8 mouse cellular contexts compared by ENCODE assay signal in genomic region chr3:105052171-105052936, GRCm38 (mm10). TPM values are rescaled to one million over a fixed set of nuclear protein-coding genes. Genes with fewer than 3 reads are reported as not detected.
DNase-seq lines count a peak whose midpoint lies in the region; ATAC-seq and TF ChIP-seq lines count a peak whose summit lies in the region.

No protein-coding gene starts in this region.

- 0 out of 2 replicates have a peak, but pooled peaks have one; percentile 7 for ATAC-seq in heart, embryonic 13.5 days (ENCODE audit: extremely low read depth, insufficient number of reproducible peaks, low FRiP score, low TSS enrichment)
- ATAC-seq in forebrain, embryonic 13.5 days: peak; percentile 71

- no peak for DNase-seq in heart, adult 9 months (ENCODE audit: low spot score in 2 of 2)
- DNase-seq in ES-E14 (ENCODE audit: low read depth, low spot score): peak; percentile 70
- peak; percentile 23 for DNase-seq in lung, postnatal 10 days
- no peak for DNase-seq in urinary bladder, adult 18-20 months (ENCODE audit: low spot score in 2 of 2)
- no peak for DNase-seq in layer of hippocampus, adult 9-11 months
- DNase-seq in left cerebral cortex, adult 18-20 months (ENCODE audit: low spot score in 2 of 2): no peak

- H3K9me3 ChIP-seq in heart, embryonic 13.5 days: no peaks in the 10 kb centered on the region
- H3K9me3 ChIP-seq in ES-E14 (ENCODE audit: control insufficient read depth, insufficient read depth, low read depth, low read length): no peaks in the 10 kb centered on the region
- H3K9me3 ChIP-seq in forebrain, embryonic 13.5 days (replicated peaks): no peaks in the 10 kb centered on the region

- peak overlapping the region; percentile 81 for H3K27ac ChIP-seq in heart, embryonic 13.5 days (replicated peaks)
- no peak overlapping the region; the same call in 1 of the 2 replicates for H3K27ac ChIP-seq in ES-E14 (ENCODE audit: insufficient read depth, low read depth, low read length, poor library complexity, severe bottlenecking)
- H3K27ac ChIP-seq in forebrain, embryonic 13.5 days: peak overlapping the region; percentile 87

- H3K4me3 ChIP-seq in heart, embryonic 13.5 days: peak overlapping the region; percentile 79
- peak overlapping the region; percentile 85 to 94 for H3K4me3 ChIP-seq in ES-E14 (ENCODE audit: insufficient read depth in 1 of 2, low read depth in 1 of 2, low read length in 2 of 2, poor library complexity in 1 of 2, severe bottlenecking in 1 of 2)
- H3K4me3 ChIP-seq in forebrain, embryonic 13.5 days: peak overlapping the region; percentile 89

- H3K36me3 ChIP-seq in heart, embryonic 13.5 days: no peaks in the 10 kb centered on the region
- no peaks in the 10 kb centered on the region for H3K36me3 ChIP-seq in ES-E14 (ENCODE audit: control insufficient read depth, insufficient read depth, low read length, poor library complexity, severe bottlenecking)
- H3K36me3 ChIP-seq in forebrain, embryonic 13.5 days (ENCODE audit: poor library complexity, severe bottlenecking): no peaks in the 10 kb centered on the region

- no peaks in the 10 kb centered on the region for H3K27me3 ChIP-seq in heart, embryonic 13.5 days (replicated peaks)
- H3K27me3 ChIP-seq in forebrain, embryonic 13.5 days: no peaks in the 10 kb centered on the region

- peak overlapping the region; percentile 94 for H3K9ac ChIP-seq in heart, embryonic 13.5 days
- peak overlapping the region; percentile 90 for H3K9ac ChIP-seq in ES-E14 (ENCODE audit: insufficient read depth, low read depth, low read length, poor library complexity, severe bottlenecking)
- peak overlapping the region; percentile 90 for H3K9ac ChIP-seq in forebrain, embryonic 13.5 days

- peaks cover 70% of the 10 kb centered on the region for H3K4me1 ChIP-seq in heart, embryonic 13.5 days
- H3K4me1 ChIP-seq in ES-E14 (ENCODE audit: control insufficient read depth in 2 of 2, insufficient read depth in 2 of 2, low read length in 2 of 2, poor library complexity in 1 of 2): peaks cover 2 to 12% of the 10 kb centered on the region in 2 experiments; a peak in 1 of 4 replicates
- H3K4me1 ChIP-seq in forebrain, embryonic 13.5 days: peaks cover 44% of the 10 kb centered on the region

- WGBS in heart, embryonic 13.5 days: under 1% methylated on average over 37 of the region's 37 CpGs
- WGBS in forebrain, embryonic 13.5 days: under 1% methylated on average over 37 of the region's 37 CpGs

- in situ Hi-C loops in ES-E14 (cut with MboI; ENCODE audit: low sequenced_read_pairs in 2 of 2, unreplicated experiment in 2 of 2): loop anchor here (10.0 to 25.0 kb wide), 3 partner anchors 58 to 290 kb away; no protein-coding TSS in a partner anchor

- peak overlapping the region; percentile 87 for H3K4me2 ChIP-seq in heart, embryonic 13.5 days
- peak overlapping the region; percentile 78 for H3K4me2 ChIP-seq in forebrain, embryonic 13.5 days

TF ChIP-seq in ES-E14, 5 proteins besides CTCF, POLR2A, EP300 and RAD21:
- no peak for TF ChIP-seq CHD2 (IDR thresholded peaks at IDR 0.05; ENCODE audit: low read depth, low read length)
- TF ChIP-seq HCFC1 (IDR thresholded peaks at IDR 0.05; ENCODE audit: borderline replicate concordance, insufficient read depth, low read length): no peak
- TF ChIP-seq ZNF384 (IDR thresholded peaks at IDR 0.05; ENCODE audit: low read depth, low read length): no peak
- no peak for TF ChIP-seq MAFK (IDR thresholded peaks at IDR 0.05; ENCODE audit: insufficient read depth, low read depth, low read length)
- TF ChIP-seq ZC3H11A (IDR thresholded peaks at IDR 0.05; ENCODE audit: borderline replicate concordance, low read depth, low read length): no peak

RNA-seq across cellular contexts. Expression of gene Cttnbp2nl, which starts 0.6 kb away (rescaled TPM):
- 24.1 and 26.8 TPM in 2 replicates for polyA plus RNA-seq in heart, embryonic 13.5 days (2015; fragmentation: Nextera tagmentation; extraction: Ambion mirVana)
- 10.1 and 13.5 TPM in 2 replicates for total RNA-seq in ES-E14 (2012; rRNA removed)
- polyA plus RNA-seq in forebrain, embryonic 13.5 days (2015; fragmentation: Nextera tagmentation; extraction: Ambion mirVana): 53.2 and 54.9 TPM in 2 replicates
- 10 to 100 TPM; 26.0 to 31.0 TPM for total RNA-seq in left cerebral cortex, adult 18-20 months (2021)

RNA-seq across cellular contexts. Expression of gene 4930564D02Rik, which starts 14.3 kb away (rescaled TPM):
- polyA plus RNA-seq in heart, embryonic 13.5 days (2015; fragmentation: Nextera tagmentation; extraction: Ambion mirVana): not detected in 2 replicates
- total RNA-seq in ES-E14 (2012; rRNA removed): not detected in 2 replicates
- not detected in 2 replicates for polyA plus RNA-seq in forebrain, embryonic 13.5 days (2015; fragmentation: Nextera tagmentation; extraction: Ambion mirVana)
- not detected for total RNA-seq in left cerebral cortex, adult 18-20 months (2021)

Comparison
In these comparisons a context has a peak if more than half of its experiments do, and no peak if none do; other contexts are left out.
1. DNase-seq: peak in ES-E14 (single experiment) and lung, postnatal 10 days (single experiment); none in heart, adult 9 months (0 of 2), urinary bladder, adult 18-20 months (0 of 2), layer of hippocampus, adult 9-11 months (single experiment) and left cerebral cortex, adult 18-20 months (0 of 2).
2. Peak in every context shown above with its lines, with median percentiles within 50 percentile points of each other: H3K4me3 ChIP-seq and H3K9ac ChIP-seq.